Mouse (Mus musculus): ENCODE measurements at regions not wholly inside any gene's neighbourhood (a gene's known extent, or its start where the extent isn't known, plus 50 kb on each side); places are given as distances from the start of the nearest gene placed in this dataset.

DNA sequence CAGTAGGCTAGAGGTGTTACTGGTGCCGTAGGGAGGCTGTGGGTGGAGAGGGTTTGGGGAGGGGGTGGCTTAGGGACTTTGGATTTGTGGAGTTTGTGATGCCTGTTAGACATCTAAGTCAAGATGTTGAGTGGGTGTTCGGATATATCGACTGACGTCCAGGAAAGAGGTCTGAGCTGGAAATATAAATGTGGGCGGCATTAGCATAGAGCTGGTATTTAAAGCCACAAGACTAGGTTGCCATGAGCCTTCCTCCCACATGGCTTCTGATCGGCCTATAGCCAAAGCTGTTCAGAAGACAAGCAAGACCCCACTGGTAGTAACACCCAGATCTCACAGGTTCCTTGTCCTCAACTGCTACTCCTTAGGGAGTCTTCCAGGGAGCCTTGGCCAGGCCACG lies 184.9 kb downstream of the Tle3 start:
- DNase-seq: no peak

DNA sequence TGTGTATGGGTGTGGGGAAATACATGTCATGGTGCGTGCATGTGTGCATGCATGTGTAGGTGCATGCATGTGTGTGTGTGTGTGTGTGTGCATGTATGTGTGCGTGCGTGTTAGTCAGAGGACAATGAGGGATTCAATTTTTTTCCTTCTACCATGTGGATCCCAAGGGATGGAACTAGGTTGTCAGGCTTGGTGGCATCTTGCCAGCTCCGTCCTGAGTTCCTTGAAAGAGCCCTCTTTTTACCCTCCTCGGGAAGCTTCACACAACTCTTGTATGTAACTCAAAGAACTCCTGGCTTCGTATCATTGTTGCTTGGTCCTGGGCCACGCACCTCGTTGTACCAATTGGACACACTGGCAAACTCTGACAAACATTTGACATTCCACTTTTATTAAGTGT lies 183.0 kb downstream of the Tle3 start:
- no peak for DNase-seq

DNA sequence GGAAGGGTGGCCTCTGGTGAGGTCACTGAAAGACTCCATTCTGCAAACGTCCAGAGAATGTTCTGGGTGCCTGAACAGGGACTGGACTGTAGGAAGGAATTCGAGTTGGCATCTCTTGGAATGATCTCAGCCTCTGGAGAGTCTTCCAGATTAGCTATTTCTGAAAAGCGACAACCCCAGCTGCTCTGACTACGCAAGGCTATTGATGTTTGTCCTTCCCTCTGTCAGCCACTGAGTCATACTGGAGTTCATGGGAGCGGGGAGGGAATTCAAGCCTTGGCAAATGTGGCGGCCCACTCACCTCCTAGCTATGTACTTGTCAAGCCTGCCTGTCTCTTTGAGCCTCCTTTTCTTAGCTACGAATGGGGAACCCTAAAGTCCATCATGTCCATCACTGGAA lies 182.4 kb downstream of the Tle3 start:
- DNase-seq: no peak

DNA sequence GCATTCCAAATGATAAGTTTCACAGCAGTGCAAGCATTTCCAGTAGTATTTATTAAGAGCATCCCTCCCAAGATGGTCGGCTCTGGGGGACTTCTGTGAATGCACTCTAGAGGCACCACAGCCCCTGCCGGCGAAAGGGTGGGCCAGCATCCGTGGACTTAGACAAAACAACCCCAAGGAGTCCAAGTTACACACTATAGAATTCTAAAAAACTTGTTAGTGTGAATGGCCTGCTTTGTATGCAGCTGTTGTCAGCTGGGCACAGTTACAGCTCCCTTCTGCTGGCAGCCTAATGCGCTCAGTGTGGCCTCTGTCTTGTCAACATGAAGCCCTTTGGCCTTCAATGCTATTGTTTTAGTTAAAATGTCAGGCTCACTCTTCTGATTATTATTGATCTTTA lies 181.5 kb downstream of the Tle3 start:
- no peak for DNase-seq

DNA sequence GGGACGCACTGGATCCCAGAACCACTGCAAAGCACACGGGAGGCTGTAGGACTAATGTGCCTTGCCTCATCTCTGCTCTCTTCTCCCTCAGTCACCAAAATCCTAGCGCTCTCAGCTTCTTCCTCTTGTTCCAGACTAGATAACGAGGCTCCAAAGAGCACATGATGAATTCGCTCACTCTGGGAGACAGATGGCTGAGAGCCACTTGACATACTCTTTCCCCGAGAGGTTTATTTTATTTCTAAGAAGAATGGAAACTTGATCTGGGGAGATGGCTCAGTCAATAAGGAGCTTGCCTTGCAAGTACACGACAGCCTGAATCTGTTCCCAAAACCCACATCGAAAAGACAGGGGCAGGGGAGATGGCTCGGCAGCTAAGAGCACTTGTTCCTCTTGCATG lies 179.2 kb downstream of the Tle3 start:
- no peak for DNase-seq

DNA sequence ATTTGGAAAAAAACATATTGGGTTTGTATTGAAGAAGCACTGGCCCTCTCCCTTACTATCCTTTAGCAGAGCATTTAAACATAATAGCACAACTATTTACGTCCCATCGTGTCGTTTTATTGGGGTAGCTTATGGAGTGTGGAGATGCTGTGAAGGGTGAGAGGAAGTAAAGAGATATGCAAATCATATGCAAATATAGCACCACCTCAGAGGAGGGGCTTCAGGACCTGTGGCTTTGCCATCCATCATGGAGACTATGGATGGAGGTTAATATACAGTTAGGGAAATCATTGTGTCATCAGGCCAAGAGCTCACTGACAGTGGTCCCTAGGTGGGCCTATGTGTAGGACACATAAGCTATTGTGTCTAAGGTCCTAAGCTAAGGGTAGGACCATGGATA lies 178.2 kb downstream of the Tle3 start:
- no peak for DNase-seq

DNA sequence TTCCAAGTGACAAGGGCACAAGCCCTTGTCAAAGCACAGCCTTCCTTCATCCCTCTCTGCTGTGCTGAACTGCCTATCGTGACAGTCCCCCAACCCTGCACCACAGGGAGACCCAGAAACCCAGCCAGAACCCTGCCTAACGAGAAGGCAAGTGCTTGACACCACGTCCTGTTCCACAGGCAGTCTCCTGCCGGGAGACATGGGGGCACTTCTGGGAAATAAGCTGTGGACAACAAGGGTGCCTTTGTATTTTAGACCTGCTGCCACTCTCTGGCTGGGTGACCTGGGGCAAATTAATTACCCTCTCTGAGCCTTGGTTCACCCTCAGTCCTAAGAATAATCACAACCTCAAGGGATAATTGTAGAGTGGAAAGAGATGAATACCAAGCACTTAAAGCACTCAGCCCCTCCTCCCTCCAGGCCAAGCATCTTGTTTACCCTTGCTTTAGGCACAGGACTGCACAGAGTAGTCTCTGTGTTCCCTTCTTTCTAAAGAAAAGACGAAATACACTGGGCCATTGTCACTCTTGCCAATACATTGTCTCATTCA lies 177.6 kb downstream of the Tle3 start:
- DNase-seq: no peak

DNA sequence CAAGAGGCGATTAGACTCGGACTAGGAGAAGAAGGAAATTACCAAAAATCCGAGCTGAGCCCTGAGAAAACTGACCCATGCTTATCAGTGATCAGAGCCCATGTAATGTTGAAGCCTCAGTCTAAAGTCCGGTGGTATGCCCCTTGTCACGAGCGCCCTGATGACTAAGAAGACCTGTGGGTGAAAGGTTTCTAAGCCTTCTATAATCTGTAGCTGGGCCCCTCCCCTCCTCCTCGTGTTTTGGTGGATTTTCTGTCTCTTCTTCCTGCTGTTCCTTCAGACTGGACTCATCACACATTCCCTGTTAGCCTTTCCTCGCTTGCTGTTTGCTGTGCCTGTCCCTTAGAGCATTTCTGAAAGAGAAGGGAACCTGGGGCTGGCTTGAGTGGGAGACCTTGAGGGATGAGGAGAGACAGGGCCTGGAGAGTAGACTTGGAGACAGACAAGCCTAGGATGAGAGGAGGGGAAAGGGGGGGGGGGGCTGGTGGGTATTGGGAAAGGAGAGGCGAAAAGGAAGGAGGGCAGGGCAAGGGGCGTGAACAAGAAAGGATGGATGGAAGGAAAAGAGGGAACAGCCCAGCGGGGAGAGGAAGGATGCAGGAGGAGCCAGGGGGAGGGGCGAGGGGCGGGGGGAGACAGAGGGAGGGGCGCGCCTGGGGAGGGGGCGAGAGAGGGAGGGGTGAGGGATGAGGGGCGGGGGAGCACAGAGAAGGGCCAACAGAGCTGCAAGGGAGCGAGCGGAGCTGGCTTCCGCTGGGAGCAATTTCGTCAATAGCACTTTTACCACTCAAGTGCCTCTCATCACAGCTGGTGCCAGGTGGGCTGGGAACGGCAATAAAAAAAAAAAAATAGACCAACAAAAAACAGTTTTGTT lies 165.4 kb downstream of the Tle3 start:
- no peak for DNase-seq

DNA sequence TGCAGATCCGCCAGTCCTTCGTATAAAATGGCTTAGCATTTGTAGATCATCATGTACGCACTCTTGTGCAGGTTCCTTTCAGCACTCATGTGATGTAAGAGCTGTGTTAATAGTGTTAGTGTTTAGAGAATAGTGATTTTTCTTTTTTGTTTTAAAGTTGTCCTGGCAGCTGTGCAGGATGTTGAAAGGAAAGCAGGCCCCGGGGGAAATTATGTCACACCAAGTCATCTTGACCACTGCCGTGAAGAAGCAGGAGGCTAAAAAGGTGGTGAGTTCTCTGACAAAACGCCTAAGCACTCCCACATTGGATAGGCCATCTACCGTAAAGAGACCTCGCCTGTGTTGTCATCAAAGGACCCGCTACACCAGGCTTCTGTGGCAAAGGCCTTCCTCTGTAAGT lies 161.1 kb downstream of the Tle3 start:
- DNase-seq: no peak

DNA sequence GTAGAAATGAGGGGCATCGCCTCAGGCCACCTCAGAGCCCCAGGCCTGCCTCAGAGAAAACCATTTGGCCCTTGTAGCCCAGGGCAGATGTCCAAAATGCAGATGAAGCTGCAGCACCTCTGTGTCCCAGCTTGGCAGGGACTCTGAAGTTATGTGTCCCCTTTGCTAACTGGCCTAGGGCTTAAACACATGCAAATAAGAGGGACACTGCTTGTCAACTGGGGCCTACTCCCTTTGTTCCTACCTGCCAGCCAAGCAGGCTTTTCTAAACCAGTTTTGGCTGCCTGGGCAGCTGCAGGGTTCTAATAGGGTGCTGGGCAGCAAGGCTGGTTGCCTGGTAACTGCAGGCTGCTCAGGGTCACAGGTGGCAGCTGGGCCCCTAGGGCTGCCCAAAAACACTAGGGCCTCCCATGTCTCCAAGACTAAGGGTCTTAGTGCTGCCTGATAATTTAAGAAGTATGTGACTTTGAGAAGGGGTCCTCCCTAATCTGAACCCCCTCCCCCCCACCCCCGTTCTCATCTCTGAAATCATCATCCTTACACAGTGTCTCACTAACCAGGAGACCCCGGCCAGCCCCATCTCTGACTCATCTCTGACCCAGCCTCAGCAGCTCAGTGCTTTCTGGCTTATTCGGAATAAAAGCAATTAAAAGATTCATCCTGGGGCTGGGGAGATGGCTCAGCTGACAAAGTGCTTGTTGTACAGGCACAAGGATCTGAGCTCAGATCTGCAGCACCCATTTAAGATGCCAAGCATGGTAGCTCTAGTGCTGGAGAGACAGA lies 158.3 kb downstream of the Tle3 start:
- no peak for DNase-seq

DNA sequence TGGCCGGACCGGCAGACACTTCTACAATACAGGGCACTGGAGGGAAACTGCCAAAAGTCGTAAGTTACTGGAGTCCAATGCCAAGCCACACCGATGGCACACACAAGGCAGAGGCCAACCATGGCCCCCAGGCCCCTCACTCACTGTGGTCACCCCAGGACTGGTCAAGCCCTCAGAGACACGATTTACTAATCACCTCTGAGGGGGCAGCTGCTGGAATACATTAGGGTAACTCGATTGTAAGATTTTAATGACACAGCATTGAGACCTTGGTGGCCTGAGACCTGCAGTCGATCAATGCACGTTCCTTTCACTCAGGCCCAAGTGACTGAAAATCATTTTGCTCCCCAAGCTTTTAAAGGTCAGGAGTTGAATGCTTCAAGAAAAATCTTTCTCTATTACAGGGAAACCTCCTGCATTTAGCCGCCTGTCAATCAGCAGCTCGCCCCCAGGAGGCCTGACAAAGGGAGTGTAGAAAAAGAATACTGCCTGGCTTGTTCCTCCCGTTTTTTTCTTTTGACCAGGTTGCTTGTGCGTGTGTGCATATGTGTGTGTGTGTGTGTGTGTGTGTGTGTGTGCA lies 156.2 kb downstream of the Tle3 start:
- DNase-seq: no peak

DNA sequence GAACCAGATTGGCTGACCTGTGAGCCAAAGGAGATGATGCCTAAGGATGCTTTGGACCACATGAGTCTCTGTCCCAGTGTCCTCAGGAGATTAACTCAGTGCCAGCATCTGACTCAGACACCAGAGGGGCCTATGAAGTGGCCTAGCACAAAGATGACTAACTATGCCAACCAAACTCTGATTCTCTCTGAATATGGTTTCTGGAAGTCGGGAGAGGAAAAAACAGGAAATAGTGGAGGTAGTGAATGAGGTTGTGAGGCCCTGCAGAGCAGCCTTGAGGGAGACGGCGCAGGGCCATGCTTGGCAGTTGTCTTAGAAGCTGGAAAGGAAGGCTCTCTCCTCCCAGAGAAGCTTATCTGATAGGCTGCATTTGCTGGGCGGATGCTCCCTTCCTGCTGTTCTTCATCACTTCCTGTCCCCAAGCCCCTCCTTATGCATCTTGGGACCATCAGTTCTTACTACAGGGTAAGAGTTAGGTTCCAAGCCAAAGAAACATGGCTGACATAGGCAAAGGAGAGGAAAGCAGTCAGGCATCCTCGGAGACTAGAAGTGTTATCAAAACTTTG lies 155.4 kb downstream of the Tle3 start:
- no peak for DNase-seq

DNA sequence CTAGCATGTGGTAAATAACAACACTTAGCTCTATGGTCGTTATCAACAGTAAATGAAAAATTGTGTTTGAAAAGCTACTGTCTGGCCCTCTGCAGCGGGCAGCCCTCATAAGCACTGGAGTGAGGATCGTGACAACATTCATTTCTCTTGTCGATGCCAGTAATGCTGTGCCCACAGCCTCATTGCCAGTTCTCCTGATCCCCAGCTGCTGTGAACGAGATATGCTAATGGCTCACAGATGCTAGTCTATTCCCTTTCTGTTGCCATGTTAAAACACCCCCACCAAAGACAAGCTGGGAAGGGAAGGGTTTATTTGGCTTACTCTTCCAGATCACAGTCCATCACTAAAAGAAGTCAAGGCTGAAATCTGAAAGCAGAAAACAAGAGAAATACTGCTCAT lies 148.0 kb downstream of the Tle3 start:
- DNase-seq: no peak

DNA sequence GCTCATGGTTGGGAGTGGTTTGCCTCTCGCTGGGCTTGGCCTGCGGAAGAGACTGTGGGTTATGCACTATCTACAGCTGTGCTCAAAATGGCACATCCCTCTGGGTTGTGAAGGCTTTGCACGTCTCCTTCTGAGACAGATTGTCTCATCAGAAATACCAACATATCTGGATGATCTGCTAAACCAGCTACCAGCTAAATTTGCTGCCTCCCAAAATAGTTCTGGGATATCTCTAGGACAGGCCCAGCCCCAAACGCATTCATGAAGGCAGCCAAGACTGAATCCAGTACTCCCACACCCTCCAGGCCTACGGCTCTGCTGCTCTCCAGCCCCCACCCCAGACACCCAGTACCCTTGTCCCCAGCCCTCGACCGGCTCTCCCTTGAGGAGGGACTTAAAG lies 145.7 kb downstream of the Tle3 start:
- DNase-seq: no peak

DNA sequence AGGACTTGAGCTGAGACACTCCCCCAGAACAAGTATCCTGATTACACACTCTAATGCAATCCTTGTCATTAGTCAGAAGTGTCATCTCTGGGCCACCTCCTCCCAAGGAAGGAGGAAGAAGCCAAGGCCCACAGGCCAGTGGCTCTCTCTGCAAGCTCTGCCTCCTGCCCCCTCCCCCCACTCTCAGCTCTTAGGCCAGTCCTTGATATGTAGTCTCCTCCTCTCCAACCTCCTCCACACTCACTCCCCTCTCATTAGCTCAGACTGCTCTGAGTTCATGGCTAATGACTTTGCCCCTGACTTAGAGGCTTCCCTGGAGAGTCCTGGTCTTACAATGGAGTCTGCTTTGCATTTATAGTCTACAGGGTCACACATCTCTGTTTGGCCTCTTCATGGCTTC lies 139.3 kb downstream of the Tle3 start:
- no peak for DNase-seq

DNA sequence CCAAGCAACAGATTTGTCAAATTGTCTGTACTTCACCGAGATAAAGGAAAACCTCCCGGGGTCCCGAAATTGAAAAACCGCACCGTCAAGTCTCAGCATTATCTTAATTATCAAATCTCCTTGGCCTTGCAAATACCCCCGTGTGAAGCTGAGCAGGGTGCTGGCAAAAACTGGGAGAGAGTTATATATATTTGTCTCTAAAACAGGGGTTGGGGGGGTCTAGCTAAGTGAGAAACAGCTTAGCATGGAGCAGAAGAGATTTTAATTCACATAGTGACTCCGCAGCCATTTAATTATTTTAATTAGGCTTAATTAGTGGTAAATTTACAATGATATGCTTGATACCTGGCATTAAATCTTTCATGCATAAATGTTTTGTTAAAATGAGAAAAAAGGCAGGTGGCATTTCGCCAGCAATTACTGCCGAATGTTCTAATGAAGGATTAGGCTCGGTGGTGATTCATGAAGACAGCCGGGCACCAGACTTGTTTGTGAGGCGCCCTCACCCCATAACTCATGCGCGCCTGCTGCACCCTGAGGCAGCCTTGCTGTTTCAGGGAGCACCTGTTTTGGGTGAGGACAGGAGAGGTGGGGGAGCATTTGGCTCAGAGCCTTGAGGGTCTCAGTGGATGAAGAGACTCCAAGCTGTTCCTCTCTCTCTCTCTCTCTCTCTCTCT lies 138.2 kb downstream of the Tle3 start:
- no peak for DNase-seq

DNA sequence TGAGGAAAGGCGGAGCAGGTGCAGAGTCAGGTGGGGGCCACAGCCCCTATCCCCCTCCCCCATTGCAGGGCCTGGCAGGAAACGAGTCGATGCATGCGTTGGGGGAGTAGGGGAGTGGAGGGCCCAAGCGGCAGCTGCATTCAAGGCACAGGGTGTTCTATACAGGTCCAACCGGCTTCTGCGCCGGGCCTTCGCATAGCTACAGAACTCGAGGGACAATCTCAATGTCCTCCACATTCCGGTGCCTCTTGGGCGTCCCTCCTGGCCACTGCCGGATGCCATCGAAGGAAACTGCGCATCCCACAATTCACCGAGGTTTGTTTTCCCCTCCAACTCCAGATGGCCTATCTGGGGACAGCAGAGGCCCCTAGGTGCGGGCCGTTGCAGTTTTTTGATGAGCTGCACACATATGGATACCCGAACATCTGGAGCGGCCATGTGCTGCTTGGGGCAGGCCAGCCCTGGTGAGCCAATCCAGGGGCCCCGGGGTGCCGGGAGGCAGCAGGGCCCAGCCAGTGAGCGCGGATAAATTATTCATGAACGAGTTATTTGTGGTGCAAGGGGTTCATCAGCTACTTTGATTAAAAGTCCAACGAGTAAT lies 137.5 kb downstream of the Tle3 start:
- no peak for DNase-seq

DNA sequence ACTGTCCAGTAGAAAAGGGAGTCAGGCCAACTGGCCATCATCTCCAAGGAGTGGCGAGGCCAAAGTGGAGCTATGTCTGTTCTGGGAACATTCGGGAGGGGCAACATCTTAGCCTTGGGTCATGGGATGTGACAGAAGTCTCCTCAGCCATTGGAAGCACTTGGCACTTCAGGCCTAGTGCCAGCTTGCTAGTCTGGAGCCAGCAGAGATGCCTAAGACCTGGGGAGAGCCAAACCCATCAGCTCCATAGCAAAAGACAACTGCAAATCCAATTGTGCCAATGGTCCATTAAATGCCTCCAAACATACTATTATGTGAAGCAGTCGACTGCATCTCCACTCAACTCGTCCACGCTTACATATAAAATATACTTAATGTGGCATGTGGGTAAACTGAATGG lies 136.9 kb downstream of the Tle3 start:
- DNase-seq: no peak

DNA sequence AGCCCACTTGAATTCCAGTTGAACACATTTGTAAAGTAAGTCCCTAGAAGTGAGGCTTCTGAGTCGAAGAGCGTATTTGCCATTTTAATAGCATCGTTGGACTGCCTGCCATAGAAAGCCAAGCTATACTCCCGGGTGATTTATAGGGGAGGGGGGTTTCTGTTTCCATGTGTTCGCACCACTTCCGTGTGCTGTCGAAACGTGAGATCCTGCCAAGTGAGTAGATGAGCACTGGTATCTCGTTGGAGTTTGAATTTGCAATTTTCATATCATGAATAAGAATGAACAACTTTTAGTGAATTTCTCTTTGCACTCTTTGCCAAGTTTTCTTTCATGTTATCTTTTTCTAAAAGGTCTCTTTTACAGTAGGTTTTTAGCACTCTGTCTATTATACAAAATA lies 128.7 kb downstream of the Tle3 start:
- no peak for DNase-seq

DNA sequence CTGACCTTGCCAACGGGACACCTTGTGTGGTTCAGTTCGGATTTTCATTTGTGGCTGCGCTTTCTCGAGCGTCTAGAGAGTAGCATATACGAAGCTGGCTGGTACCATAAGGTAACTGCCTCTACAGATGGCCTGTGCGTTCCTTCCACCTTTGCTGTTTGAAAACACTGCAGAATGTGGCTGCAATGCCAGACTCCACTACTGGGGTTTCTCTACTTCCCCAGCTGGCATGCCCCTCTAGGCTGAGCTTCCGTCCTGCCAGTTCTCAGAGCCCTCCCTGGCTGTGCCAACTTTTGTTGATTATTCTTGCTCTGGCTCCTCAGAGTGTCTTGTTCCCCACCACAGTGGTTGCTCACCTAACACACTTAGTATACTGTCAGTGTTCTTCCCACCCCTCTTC lies 120.7 kb downstream of the Tle3 start:
- no peak for DNase-seq

DNA sequence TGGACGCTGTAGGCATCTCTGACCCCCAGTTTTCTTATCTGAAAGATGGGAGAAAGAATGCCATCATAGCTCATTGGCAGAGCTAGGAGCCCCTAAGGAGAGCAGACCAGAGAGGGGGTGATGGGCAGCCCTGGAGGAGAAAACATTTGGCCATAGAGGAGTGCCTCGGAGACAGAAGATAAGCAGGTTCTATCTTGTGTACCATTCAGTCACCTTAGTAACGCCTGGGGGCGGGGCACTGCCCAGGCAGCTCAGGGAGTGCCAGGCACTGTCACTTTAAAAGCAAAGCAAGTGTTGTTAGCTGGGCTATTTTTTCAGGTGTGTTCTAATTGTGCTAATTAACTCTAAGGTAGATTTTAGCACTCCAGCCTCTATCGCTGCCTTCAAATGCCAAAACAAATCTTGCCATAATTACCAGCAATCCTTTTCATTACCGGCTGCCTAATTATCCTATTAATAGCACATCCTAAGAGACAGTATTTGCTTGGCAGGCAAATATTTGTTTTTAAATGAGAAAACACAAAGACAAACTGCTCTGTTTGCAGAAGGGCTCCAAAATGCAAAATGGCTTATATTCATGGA lies 119.1 kb downstream of the Tle3 start:
- no peak for DNase-seq

DNA sequence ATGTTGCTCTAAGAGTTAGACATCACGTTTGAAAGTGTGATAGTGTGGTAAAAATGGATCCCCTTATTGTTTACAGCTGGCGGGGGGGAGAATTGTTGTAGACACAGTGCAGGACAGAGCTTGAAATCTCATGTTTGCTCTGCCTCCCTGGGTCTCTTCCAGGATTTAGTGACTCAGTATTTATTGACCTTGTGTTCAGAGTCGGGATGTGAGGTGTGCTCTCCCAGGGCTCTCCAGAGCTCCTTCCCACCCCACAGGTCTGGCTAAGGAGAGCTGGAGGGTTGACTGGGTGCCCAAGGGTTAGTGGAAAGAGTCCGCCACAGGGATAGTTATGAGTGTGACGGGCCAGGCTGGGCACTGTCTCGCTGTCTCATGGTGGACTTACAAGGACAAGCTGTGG lies 117.8 kb downstream of the Tle3 start:
- no peak for DNase-seq

Data from cerebellum, adult 9-10 months (tissue).